Mouse (Mus musculus) large intestine, adult 2 months (tissue): Measurements from ENCODE around the gene Ptgds. TPM values are rescaled to one million over a fixed set of nuclear protein-coding genes. Genes with fewer than 3 reads are reported as not detected.

Source experiments
- DNase-seq: peaks from one replicate; pipeline ENCODE4 v3.0.0-alpha.2; 2012; ENCODE audit warnings: low read depth, low spot score
- WGBS: fragments of 180-500 bp; shearing (Covaris S2); methylation state at CpG from one replicate; pipeline ENCODE4 v1.1.7; 2018; 5-methylcytosine and 5-hydroxymethylcytosine counted together
- polyA plus RNA-seq: library from polyadenylated mRNA; depleted of rRNA; stranded (reverse); fragments of >200 nt; gene quantifications from 2 replicates; pipeline ENCODE4 v1.2.3, GENCODE M21; 2012; rRNA removed

Ptgds gene
- 0.53 and 1.0 TPM in 2 replicates for polyA plus RNA-seq

DNA sequence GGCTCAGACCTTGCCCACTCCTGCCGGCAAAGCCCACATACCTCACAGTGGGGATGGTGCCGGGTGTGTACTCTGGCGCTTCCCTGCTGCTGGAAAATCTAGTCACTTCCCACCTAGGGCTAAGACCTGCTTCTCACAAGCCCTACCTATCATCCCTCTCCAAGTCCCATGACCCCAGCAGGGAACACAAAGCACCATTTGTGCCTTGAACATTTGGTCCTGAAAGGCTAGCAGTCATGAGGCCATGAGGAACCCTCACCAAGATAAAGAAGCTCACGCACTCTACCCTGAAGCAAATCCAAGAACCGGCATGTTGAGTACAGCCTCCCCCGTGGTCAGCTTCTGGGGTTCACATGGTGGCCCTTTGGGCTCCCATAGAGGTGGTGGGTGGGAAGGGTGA is at the start of gene Ptgds:
Gene Ptgds (minus strand): TSS at position 78 of the 400 bp plus-strand sequence.
- no peak for DNase-seq
- 59% methylated on average over 6 of the region's 6 CpGs for WGBS

DNA sequence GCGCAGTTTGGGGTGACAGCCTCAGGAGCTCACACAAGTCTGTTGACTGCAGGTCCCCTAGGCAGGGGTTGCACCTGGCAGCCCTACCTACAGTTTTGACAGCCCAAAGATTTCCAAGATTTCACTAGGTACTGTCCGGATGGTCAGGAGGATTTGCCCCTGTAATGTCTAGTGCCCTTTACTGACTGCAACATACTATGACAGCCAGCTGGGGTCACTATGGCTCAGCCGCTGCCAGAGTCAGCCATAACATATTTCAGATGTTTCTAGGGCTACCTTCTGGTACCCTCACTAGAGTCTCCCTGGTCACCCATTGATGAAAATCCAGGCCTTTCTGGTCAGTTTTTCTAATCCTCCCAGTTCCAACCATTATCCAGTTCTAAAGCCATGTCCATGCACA is 40.1 kb upstream of the Ptgds start:
- 70% methylated on average over 3 of the region's 3 CpGs for WGBS
- DNase-seq: no peak

- 36% methylated on average over 5 of the region's 5 CpGs for WGBS
- DNase-seq: no peak
These were observed 37.1 kb upstream of the Ptgds start for GRCm38 (mm10) chr2:25506964-25507363.

DNA sequence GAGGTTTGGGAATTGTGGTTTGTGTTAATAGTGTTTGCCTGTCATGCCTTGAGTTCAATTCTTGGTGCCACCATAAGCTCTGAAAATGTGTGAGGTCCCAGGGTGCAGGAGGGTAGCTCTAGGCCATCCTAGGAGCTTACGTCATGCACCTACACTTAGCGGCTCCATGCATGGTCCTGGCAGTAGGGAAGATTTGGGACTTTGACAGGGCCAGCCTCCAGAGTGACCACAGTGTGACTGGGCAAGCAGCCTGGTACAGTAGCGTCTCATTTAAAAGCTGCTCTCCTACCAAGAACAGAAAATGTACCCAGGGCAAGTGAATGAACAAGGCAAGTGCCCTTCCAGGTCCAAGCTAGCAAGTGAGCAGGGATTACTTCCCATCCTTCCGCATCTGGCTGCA is 36.0 kb upstream of the Ptgds start:
- WGBS: 91% methylated on average over 4 of the region's 4 CpGs

DNA sequence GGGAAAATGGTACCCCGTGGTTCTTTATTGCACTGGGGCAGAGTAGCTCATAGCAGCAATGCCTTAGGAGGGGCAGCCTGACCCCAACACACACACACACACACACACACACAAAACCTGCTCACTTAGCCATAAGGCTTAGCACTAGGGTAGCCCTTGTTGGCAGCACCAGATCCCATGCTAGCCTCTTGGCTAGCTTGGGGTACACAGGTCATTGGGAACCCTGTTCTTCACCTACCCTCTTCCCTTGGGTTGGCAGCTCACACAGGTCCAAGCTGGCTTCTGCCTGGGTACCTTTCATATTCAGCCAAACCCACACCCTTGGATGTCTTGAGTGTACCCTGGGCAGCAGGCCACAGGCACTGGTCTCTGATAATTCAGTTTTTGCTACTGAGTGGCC is 35.2 kb upstream of the Ptgds start:
- DNase-seq: no peak
- 69% methylated on average over 1 of the region's 1 CpGs for WGBS

More for the DNA sequence above, 36.0 kb upstream of the Ptgds start:
- no peak for DNase-seq

DNA sequence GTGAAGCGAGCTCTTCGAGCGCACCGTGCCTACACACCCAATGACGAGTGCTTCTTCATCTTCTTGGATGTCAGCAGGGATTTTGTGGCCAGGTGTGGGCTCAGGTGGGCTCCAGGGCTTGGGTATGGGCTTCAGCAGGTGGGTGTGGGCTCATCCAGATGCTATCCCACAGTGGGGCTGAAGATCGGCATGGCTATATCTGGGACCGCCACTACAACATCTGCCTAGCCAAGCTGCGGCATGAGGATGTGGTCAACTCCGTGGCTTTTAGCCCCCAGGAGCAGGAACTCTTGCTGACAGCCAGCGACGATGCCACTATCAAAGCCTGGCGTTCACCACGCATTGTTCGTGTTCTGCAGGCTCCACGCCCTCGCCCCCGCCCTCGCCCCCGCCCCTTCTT is 34.7 kb upstream of the Ptgds start:
- no peak for DNase-seq
- WGBS: 89% methylated on average over 19 of the region's 19 CpGs

- DNase-seq: no peak
- WGBS: 48% methylated on average over 3 of the region's 3 CpGs
These were observed 32.9 kb upstream of the Ptgds start for GRCm38 (mm10) chr2:25502726-25503125.

DNA sequence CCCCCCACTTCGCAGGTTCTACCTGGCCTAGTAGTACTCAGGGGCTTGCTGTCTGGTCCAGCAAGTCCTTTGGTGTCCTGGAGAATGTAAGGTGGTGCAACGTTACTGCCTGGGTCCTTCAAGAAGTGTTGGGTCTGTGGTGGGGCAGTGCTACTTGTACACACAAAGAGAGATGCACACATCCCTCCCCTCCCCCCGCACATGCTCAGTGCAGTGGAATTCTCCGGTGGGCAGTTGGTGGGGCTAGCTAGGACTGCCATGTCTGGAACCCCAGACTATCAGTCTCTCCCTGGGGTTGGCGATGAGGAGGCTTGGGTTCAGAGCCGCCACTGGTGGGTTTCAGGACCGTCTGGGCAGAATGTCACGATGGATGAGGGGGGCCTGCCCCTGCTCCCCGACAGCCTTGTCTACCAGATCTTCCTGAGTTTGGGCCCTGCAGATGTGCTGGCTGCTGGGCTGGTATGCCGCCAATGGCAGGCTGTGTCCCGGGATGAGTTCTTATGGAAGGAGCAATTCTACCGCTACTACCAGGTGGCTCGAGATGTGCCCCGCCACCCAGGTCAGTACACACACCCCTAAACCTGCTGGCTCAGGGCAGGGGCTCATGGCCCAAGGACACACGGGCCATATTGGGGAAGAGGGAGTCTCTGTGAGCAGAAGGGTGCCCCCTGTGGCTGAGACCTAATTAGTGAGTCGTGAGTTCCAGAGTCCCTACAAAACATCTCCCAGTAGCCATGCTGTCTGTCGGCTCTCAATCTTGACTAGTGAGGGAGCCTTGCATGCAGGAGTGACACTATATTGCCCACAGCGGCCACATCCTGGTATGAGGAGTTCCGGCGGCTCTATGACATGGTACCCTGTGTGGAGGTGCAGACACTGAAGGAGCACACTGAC is 32.0 kb upstream of the Ptgds start, which contains the start of gene C8g:
Gene C8g (minus strand): TSS at position 127 of the 894 bp plus-strand sequence.
- no peak for DNase-seq
- 67% methylated on average over 20 of the region's 20 CpGs for WGBS

DNA sequence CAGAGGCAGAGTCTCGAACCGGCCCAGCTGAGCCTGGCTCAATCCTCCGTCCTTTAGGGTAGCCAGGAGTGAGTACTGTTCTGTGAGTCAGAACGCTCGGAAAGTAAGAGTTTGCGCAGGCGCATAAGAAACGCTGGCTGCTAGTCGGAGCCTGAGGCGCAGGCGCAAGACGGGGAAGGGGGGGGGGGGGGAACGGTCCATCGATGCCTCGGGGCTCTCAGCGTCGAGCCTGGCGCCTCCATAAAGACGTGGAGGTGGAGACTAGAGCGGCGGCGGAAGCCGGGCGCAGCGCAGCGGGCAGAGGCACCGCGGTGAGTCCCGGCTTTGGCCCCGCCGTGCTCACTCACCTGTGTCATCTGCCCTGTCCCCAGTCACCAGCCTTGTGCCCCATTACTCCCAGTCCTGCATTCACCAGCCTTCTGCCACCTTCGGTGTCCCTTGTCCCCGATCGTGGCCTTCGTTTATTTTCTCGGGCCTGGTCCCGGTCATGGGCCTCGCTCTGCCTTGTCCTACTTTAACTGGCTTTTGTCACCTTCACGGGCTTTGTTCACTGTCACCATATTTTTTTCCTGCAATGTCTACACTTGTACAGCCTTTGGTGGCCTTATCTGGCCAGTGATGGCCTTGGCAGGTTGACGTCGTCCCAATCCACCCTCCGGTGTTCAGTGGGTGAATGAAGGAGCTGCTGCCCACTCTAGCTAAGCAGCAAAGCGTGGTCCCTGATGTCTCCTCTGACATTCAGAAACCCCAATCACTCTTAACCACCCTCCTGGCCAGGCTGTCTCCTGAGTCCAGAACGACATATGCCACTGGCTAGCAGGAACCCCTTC is 30.9 kb upstream of the Ptgds start, which contains the start of gene Fbxw5:
Gene Fbxw5 (plus strand): TSS at position 175 of the 830 bp plus-strand sequence.
- WGBS: under 1% methylated on average over 39 of the region's 44 CpGs

DNA sequence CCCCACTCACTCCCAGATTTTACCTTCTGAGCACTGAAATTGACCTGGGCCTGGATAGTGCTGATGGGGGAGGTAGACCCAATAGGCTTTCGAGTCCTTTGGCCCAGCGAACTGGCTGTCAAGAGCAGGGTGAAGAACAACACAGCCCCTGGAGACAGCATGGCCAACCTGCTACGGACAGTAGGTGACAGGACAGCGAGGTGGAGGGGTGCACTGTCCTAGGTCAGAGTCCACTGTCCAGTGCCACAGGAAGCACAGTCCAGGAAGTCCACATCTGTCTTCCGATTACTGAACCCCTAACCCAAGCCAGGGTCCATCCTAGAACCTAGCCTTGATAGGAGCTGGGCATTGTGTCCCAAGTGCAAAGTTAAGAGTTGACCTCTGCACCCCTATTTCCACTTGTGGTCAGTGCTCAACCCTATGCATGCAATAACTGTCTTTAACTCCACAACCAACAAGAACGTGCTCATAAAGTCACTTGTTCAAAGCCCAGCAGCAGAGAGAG is 30.3 kb upstream of the Ptgds start:
- 59% methylated on average over 6 of the region's 6 CpGs for WGBS

More for the DNA sequence above, 30.9 kb upstream of the Ptgds start, which contains the start of gene Fbxw5:
- peak; percentile 84 for DNase-seq

DNA sequence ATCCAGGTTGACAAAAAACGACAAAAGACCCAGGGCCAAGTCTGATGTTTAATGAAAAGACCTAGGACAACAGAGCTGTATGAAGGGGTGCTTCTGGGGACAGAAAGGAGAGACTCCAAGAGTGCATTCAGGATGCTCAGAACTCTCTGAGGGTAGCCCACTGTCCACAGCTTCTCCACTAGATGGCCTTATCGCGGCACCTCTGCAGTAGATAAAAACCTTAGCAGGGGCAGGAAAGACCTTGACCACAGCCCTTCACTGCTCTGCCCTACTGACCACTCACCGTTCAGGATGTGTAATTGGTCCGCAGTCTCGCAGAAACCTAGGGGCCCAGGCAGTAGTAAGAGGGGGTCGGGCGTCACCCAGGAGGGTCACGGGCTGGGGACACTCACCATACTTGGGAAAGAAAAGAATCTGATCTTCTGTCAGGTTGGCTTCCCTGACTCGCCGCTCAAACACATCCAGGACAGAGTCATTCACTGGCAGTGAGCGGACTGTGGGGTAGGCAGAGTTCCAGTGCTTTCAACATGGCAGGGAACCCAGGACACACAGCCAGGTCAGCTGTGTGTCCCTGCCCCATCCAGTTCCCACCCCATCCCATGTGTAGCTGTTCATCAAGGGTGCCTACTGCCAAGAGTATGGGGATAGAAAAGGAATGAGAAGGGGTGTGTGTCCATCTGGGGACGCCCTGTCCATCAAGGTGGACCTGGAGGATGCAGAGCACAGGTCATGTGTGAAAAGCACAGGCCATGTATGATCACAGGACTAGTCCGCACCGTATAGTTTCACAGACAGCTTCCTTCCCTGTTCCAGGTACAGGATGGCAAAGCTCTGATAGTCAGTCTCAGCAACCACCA is 29.0 kb upstream of the Ptgds start:
- no peak for DNase-seq
- WGBS: 78% methylated on average over 15 of the region's 15 CpGs

More for the DNA sequence above, 30.3 kb upstream of the Ptgds start:
- DNase-seq: no peak

- no peak for DNase-seq
- 55% methylated on average over 6 of the region's 6 CpGs for WGBS
These were observed 28.2 kb upstream of the Ptgds start for GRCm38 (mm10) chr2:25497846-25498575.

DNA sequence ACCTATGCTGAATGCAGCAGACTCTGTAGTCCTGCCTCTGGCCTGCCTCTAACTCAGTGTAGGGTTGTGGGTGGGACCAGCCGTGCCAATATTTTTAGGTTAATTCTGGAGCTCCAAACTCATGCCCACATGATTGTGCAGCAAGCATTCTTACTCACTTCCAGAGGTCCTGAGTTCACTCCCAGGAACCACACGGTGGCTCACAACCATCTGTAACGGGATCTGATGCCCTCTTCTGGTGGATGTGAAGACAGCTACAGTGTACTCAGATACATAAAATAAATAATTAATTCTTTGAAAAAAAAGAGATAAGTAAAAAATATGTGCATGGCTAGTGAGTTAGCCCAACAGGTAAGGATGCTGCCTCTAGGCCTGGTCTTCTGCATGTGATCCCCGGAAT is 26.6 kb upstream of the Ptgds start:
- no peak for DNase-seq
- WGBS: 42% methylated on average over 4 of the region's 4 CpGs

- no peak for DNase-seq
- 82% methylated on average over 5 of the region's 5 CpGs for whole genome bisulfite sequencing
These were observed 23.7 kb upstream of the Ptgds start, which contains the start of gene Lcn12 for GRCm38 (mm10) chr2:25493476-25493961. Lcn12 (minus strand) TSS chr2:25493911.

DNA sequence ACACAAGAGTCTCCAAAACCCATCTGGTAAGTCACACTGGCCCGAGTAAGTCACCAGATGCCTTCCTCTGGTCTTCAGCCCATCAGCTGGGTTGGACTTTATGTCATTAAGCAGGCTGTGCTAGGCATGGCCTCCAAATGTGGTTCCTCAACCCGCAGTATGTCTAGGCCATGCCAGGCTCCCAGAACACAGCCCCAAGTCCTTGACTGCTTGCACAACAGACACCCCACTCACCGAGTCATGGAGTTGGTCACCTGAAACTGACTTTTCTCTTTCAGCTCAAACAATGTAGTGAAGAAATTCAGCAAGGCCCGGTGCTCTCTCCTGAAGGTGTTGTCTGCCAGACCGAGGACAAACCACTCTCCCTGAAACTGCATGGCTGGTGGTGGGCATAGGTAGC is 23.1 kb upstream of the Ptgds start:
- 88% methylated on average over 5 of the region's 5 CpGs for WGBS
- no peak for DNase-seq

DNA sequence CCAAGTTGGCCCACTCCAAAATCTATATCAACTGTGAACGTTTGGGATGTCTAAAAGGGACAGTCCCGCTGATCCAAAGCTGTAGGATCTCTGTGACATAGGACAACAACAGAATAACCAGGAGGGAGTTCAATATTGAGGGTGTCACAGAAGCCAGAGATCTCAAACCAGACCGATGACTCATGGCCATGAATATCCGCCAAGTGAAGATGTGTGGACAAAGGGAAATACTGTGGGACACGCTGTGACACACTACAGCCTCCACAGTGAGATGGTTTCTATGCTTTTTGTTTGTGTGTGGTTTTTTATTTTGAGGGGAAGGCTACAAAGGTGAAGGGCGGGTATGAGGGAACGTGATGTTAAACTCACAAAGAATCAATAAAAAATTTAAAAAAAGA is 18.8 kb upstream of the Ptgds start:
- 68% methylated on average over 7 of the region's 7 CpGs for WGBS
- no peak for DNase-seq

- DNase-seq: no peak
- WGBS: 56% methylated on average over 6 of the region's 6 CpGs
These were observed 18.3 kb upstream of the Ptgds start for GRCm38 (mm10) chr2:25487965-25488670.
